Mouse (Mus musculus): ENCODE measurements around the gene Dnase1l1. TPM values are rescaled to one million over a fixed set of nuclear protein-coding genes. Genes with fewer than 3 reads are reported as not detected.

Gene Dnase1l1
- polyA plus RNA-seq, 1 experiment from 2014 or later, result 14.1 TPM

DNA sequence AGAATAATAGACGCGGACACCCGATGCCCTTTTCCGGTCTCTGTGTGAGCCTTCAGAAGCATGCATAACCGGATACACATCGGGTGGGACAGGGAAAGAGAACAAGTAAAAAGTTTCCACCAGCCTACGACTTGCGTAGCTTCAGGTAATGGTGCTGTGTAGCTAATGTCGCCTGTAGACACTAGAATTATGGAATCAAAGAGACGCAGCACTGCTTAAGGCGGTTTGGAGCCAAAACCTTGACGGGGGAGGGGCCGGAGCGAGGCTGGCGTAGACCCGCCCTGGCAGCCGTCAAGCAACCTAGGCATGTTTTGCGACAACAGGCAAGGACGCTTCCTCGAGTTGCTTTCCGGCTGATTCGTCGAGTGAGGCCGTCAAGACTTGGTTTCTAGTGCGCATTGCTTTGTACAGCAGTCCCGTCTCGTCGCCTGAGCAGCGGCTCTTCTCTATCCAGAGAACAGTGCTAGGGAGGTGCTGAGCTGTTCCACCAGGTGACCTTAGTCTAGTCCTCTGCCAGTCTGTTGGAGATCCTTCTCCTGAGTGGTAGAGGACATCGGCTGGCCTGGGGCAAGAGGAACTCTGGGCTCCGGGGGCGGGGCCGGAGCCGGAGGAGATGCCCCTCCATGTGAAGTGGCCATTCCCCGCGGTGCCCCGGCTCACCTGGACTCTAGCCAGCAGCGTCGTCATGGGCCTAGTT is 406 bp upstream of the Dnase1l1 start:
- Histone ChIP-seq H3K36me3 (ENCODE audit: insufficient read depth, low read length) (no peaks in the 10 kb centered on the region), H3K27me3 (ENCODE audit: insufficient read depth, low read length) (no peaks in the 10 kb centered on the region), H3K27ac (peak overlapping the region; percentile 88), H3K9ac (ENCODE audit: low read depth, low read length) (peak overlapping the region; percentile 76), H3K4me2 (ENCODE audit: low read length) (peak overlapping the region; percentile 77), H3K4me3 (replicated peaks; ENCODE audit: low read depth, low read length) (peak overlapping the region; percentile 57), H3K9me3 (replicated peaks; ENCODE audit: low read length) (no peaks in the 10 kb centered on the region), H3K4me1 (replicated peaks; ENCODE audit: insufficient read depth, low read length) (no peaks in the 10 kb centered on the region)
- no peak for TF ChIP-seq CTCF (IDR thresholded peaks at IDR 0.05; ENCODE audit: low read depth)
- 29% methylated on average over 39 of the region's 39 CpGs for WGBS
- ATAC-seq (replicated peaks; ENCODE audit: low FRiP score, low read depth) (peak; percentile 76), DNase-seq (ENCODE audit: low spot score) (peak; percentile 88)

DNA sequence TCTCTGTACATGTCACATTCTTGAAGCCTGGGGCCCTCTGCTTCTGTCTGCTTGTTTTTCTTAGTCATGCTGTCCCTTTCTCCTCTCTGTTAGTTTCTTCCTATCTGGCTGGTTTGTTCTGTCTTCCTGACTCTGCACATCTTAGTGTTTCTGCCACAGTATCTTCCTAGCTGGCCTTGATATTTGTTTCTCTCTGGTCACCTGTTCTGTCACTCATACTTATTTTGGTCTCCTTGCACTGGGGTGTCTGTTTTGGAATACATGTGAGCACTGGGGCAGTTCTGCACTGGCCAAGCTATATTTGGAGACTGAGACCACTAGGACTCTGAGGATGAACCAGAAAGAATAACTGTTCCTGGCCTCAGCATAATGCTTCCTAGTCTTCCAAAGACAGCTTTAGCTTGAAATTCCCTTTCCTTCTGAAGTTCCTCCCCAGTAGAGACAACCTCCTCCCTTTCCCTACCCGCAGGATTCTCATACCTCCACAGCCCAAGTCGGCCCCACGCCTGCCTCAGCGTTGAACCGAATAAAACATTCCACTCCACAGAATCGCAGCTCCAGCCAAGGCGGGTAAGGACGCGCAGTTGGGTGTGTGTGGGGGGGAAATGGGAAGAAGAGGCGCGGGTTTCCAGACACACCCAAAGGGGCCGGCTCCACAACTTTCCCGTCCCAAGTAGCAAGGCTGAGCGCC is 951 bp downstream of the Dnase1l1 start:
- no peaks in the 10 kb centered on the region for H3K9me3 ChIP-seq (replicated peaks; ENCODE audit: low read length)
- no peak for TF ChIP-seq CTCF (IDR thresholded peaks at IDR 0.05; ENCODE audit: low read depth)
- DNase-seq (ENCODE audit: low spot score) (no peak), ATAC-seq (replicated peaks; ENCODE audit: low FRiP score, low read depth) (no peak)
- peak overlapping the region; percentile 88 for H3K27ac ChIP-seq
- WGBS, result 22% methylated on average over 14 of the region's 14 CpGs
- H3K4me1 ChIP-seq (replicated peaks; ENCODE audit: insufficient read depth, low read length), result no peaks in the 10 kb centered on the region
- peak overlapping the region; percentile 57 for H3K4me3 ChIP-seq (replicated peaks; ENCODE audit: low read depth, low read length)
- H3K4me2 ChIP-seq (ENCODE audit: low read length), result peak overlapping the region; percentile 77
- H3K9ac ChIP-seq (ENCODE audit: low read depth, low read length), result 0 out of 2 replicates have a peak overlapping the region, but pooled peaks have one; percentile 47
- no peaks in the 10 kb centered on the region for H3K36me3 ChIP-seq (ENCODE audit: insufficient read depth, low read length)
- no peaks in the 10 kb centered on the region for H3K27me3 ChIP-seq (ENCODE audit: insufficient read depth, low read length)

DNA sequence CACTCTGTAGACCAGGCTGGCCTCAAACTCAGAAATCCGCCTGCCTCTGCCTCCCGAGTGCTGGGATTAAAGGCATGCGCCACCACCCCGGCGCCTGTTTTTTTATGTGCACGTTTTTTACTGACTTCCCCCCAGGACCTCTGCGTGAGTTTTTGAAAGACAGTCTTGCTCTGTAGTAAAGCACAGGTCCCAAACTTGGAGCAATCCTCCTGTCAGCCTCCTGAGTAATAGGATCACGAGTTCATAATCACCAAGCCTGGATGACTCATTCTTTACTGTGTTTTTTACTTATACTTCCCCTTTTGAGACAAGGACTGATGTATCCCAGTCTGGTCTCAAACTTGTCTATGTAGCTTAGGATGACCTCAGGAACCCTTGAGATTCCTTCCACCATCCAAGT is 4.2 kb downstream of the Dnase1l1 start:
- no peak overlapping the region for H3K9ac ChIP-seq (ENCODE audit: low read depth, low read length)
- no peak for TF ChIP-seq CTCF (IDR thresholded peaks at IDR 0.05; ENCODE audit: low read depth)
- no peaks in the 10 kb centered on the region for H3K9me3 ChIP-seq (replicated peaks; ENCODE audit: low read length)
- no peaks in the 10 kb centered on the region for H3K4me1 ChIP-seq (replicated peaks; ENCODE audit: insufficient read depth, low read length)
- DNase-seq (ENCODE audit: low spot score) (no peak), ATAC-seq (replicated peaks; ENCODE audit: low FRiP score, low read depth) (no peak)
- no peak overlapping the region for H3K4me2 ChIP-seq (ENCODE audit: low read length)
- H3K36me3 ChIP-seq (ENCODE audit: insufficient read depth, low read length), result no peaks in the 10 kb centered on the region
- no peaks in the 10 kb centered on the region for H3K27me3 ChIP-seq (ENCODE audit: insufficient read depth, low read length)
- H3K27ac ChIP-seq, result no peak overlapping the region
- no peak overlapping the region for H3K4me3 ChIP-seq (replicated peaks; ENCODE audit: low read depth, low read length)
- 77% methylated on average over 7 of the region's 8 CpGs for whole genome bisulfite sequencing

DNA sequence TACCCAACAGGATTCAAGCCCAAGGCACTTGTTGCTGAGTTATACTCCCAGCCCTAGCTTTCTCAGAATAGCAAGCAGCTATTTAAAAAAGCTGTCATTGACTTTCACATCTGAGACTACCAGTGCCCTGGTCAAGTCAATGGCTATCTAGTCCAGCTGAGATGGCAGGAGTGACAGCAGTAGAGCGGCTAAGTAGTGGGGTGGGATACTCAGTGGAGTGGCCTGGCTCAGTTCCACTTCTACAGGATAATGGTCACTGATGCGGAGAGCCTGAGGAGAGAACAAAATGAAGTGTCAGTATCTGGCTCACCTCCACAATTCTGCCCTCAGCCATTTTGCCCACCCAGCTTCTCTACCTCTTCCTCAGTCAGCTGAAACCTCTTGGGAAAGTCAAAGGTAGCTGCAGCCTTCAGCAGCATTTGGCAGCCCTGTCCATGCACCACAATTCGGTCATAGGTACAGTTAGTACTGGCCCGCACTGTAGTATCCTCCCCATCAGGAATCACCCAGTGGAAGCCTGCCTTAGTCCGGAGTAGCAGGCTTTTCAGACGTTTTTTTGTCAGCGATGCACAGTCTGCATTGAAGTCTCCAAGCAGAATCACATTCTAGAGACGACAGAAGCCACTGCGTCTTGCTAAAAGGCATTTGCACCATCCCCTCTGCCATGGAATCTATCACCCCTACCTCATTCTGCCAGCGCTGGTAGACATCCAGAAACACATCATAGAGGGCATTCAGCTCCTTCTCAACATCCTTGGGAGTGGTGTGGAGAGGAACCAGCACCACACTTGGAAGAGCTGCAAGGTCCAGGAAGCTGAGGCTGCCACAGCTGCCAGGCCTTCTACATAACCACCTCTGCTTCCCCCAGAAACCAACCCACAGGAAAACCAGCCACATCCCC is 8.5 kb downstream of the Dnase1l1 start:
- Histone ChIP-seq H3K9me3 (replicated peaks; ENCODE audit: low read length) (no peaks in the 10 kb centered on the region), H3K27ac (no peak overlapping the region), H3K4me2 (ENCODE audit: low read length) (no peak overlapping the region), H3K36me3 (ENCODE audit: insufficient read depth, low read length) (no peaks in the 10 kb centered on the region), H3K9ac (ENCODE audit: low read depth, low read length) (no peak overlapping the region), H3K4me1 (replicated peaks; ENCODE audit: insufficient read depth, low read length) (no peaks in the 10 kb centered on the region), H3K27me3 (ENCODE audit: insufficient read depth, low read length) (no peaks in the 10 kb centered on the region), H3K4me3 (replicated peaks; ENCODE audit: low read depth, low read length) (no peak overlapping the region)
- TF ChIP-seq CTCF (IDR thresholded peaks at IDR 0.05; ENCODE audit: low read depth), result no peak
- ATAC-seq (replicated peaks; ENCODE audit: low FRiP score, low read depth) (no peak), DNase-seq (ENCODE audit: low spot score) (no peak)
- WGBS, result 42% methylated on average over 10 of the region's 10 CpGs

DNA sequence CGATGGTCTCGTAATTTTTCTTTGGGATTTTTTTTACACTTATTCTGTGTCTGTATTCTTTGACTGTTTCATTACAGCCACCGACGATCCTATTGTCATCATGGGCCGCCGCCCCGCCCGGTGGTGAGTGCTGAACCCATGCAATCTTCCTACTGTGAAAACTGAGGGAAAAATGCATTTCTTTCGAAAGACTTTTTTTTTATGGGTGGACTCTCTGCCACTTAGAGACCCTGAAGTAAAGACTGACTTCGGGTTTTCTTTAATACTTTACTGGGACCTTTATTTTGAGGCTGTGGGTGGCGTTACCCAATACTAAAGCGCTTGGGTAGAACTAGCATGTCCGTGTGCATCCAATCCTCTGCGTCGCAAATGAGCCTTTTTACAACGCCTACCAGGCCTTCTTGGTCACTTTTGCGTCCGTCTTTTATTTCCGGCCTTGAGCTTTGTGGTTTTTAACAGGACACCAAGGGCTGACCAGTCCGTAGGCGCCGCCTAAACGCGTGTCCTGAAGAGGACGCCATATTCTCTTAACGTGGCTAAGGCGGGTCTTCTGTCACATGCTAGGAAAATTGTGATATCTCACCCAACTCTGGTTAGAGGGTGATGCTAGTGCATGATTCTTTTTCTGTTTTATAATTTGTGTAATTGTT is 11.1 kb downstream of the Dnase1l1 start:
- no peaks in the 10 kb centered on the region for H3K36me3 ChIP-seq (ENCODE audit: insufficient read depth, low read length)
- H3K4me2 ChIP-seq (ENCODE audit: low read length), result peak overlapping the region; percentile 56
- H3K9ac ChIP-seq (ENCODE audit: low read depth, low read length), result peak overlapping the region; percentile 71
- no peaks in the 10 kb centered on the region for H3K9me3 ChIP-seq (replicated peaks; ENCODE audit: low read length)
- TF ChIP-seq CTCF (IDR thresholded peaks at IDR 0.05; ENCODE audit: low read depth), result no peak
- H3K4me3 ChIP-seq (replicated peaks; ENCODE audit: low read depth, low read length), result peak overlapping the region; percentile 50
- peak; percentile 61 for DNase-seq (ENCODE audit: low spot score)
- no peaks in the 10 kb centered on the region for H3K27me3 ChIP-seq (ENCODE audit: insufficient read depth, low read length)
- peak overlapping the region; percentile 73 for H3K27ac ChIP-seq
- no peaks in the 10 kb centered on the region for H3K4me1 ChIP-seq (replicated peaks; ENCODE audit: insufficient read depth, low read length)
- WGBS, result 23% methylated on average over 27 of the region's 27 CpGs
- no peak for ATAC-seq (replicated peaks; ENCODE audit: low FRiP score, low read depth)

All from kidney, postnatal 0 days (tissue).